Mouse (Mus musculus) bone marrow macrophage, adult 2 months (primary cell): ENCODE data around the gene Pdzd2. TPM values are rescaled to one million over a fixed set of nuclear protein-coding genes. Genes with fewer than 3 reads are reported as not detected.

Experiments used
- H3K27ac ChIP-seq: 2 replicates; pipeline ENCODE4 v1.5.1; 2012; ENCODE audit warnings: low read depth, low read length; ENCODE audit not compliant: insufficient read depth
- H3K4me1 ChIP-seq: 2 replicates; pipeline ENCODE4 v1.6.1; 2012; ENCODE audit warnings: low read length; ENCODE audit not compliant: control insufficient read depth, insufficient read depth
- H3K4me3 ChIP-seq: 2 replicates; pipeline ENCODE4 v1.5.1; 2012; ENCODE audit warnings: mild to moderate bottlenecking, low read length, moderate library complexity; ENCODE audit not compliant: insufficient read depth
- CTCF ChIP-seq: IDR thresholded peaks from 2 replicates; pipeline ENCODE4 v1.5.1; 2012; ENCODE audit warnings: low read depth, mild to moderate bottlenecking, low read length, moderate library complexity
- POLR2A ChIP-seq: IDR thresholded peaks from 2 replicates; pipeline ENCODE4 v1.6.1; 2012; ENCODE audit warnings: mild to moderate bottlenecking, low read depth, low read length, borderline replicate concordance
- polyA plus RNA-seq: library from polyadenylated mRNA; stranded (reverse); fragments of >200 nt; gene quantifications from 2 replicates; pipeline ENCODE4 v1.2.4, GENCODE M21; 2012; ENCODE audit not compliant: missing spikeins, insufficient read depth, insufficient read length

Pdzd2 gene
- polyA plus RNA-seq, 1 experiment = not detected

- Histone ChIP-seq H3K27ac (no peak overlapping the region), H3K4me3 (no peak overlapping the region), H3K4me1 (0 out of 2 replicates have a peak, but pooled peaks cover 1% of the 10 kb centered on the region)
- TF ChIP-seq POLR2A (no peak), CTCF (no peak)
Measured at GRCm38 (mm10) chr15:12360519-12361212, 379.1 kb downstream of the Pdzd2 start.

GRCm38 (mm10) chr15:12358384-12358783 lies 381.3 kb downstream of the Pdzd2 start:
- Histone ChIP-seq H3K4me1 (0 out of 2 replicates have a peak, but pooled peaks cover 2% of the 10 kb centered on the region), H3K4me3 (no peak overlapping the region), H3K27ac (no peak overlapping the region)
- TF ChIP-seq CTCF = no peak
- TF ChIP-seq POLR2A = no peak

- TF ChIP-seq CTCF = no peak
- no peak for TF ChIP-seq POLR2A
- H3K4me3 ChIP-seq = no peak overlapping the region
- H3K4me1 ChIP-seq = 0 out of 2 replicates have a peak, but pooled peaks cover 2% of the 10 kb centered on the region
- no peak overlapping the region for H3K27ac ChIP-seq
Measured at GRCm38 (mm10) chr15:12357459-12357858, 382.3 kb downstream of the Pdzd2 start.

- Histone ChIP-seq H3K4me1 (0 out of 2 replicates have a peak, but pooled peaks cover 2% of the 10 kb centered on the region), H3K4me3 (no peak overlapping the region), H3K27ac (no peak overlapping the region)
- TF ChIP-seq POLR2A (no peak), CTCF (no peak)
Measured at GRCm38 (mm10) chr15:12355907-12356306, 383.8 kb downstream of the Pdzd2 start.

GRCm38 (mm10) chr15:12355261-12355660 lies 384.5 kb downstream of the Pdzd2 start:
- Histone ChIP-seq H3K4me1 (0 out of 2 replicates have a peak, but pooled peaks cover 2% of the 10 kb centered on the region), H3K4me3 (no peak overlapping the region), H3K27ac (no peak overlapping the region)
- TF ChIP-seq POLR2A (no peak), CTCF (no peak)

- no peak overlapping the region for H3K27ac ChIP-seq
- 0 out of 2 replicates have a peak, but pooled peaks cover 2% of the 10 kb centered on the region for H3K4me1 ChIP-seq
- no peak overlapping the region for H3K4me3 ChIP-seq
- no peak for TF ChIP-seq CTCF
- TF ChIP-seq POLR2A = no peak
Measured at GRCm38 (mm10) chr15:12354281-12354810, 385.4 kb downstream of the Pdzd2 start.

- no peak overlapping the region for H3K4me3 ChIP-seq
- H3K4me1 ChIP-seq = peaks cover 8% of the 10 kb centered on the region
- TF ChIP-seq POLR2A (no peak), CTCF (no peak)
- no peak overlapping the region for H3K27ac ChIP-seq
Measured at GRCm38 (mm10) chr15:12351470-12351869, 388.3 kb downstream of the Pdzd2 start.

- TF ChIP-seq CTCF (no peak), POLR2A (no peak)
Measured at GRCm38 (mm10) chr15:12349840-12350239, 389.9 kb downstream of the Pdzd2 start.

GRCm38 (mm10) chr15:12348950-12349349 lies 390.8 kb downstream of the Pdzd2 start:
- Histone ChIP-seq H3K4me3 (no peak overlapping the region), H3K4me1 (peaks cover 9% of the 10 kb centered on the region), H3K27ac (no peak overlapping the region)
- TF ChIP-seq POLR2A = no peak
- no peak for TF ChIP-seq CTCF

More at GRCm38 (mm10) chr15:12349840-12350239, 389.9 kb downstream of the Pdzd2 start:
- H3K27ac ChIP-seq = no peak overlapping the region
- peaks cover 8% of the 10 kb centered on the region for H3K4me1 ChIP-seq
- no peak overlapping the region for H3K4me3 ChIP-seq

GRCm38 (mm10) chr15:12346916-12347315 lies 392.8 kb downstream of the Pdzd2 start:
- TF ChIP-seq CTCF (no peak), POLR2A (no peak)
- peaks cover 9% of the 10 kb centered on the region for H3K4me1 ChIP-seq
- H3K27ac ChIP-seq = no peak overlapping the region
- no peak overlapping the region for H3K4me3 ChIP-seq
